Mouse (Mus musculus) ES-E14 (cell line): ENCODE measurements around the gene Cd9. TPM values are rescaled to one million over a fixed set of nuclear protein-coding genes. Genes with fewer than 3 reads are reported as not detected.

Experiments used
- DNase-seq: peaks from one replicate; pipeline ENCODE4 v3.0.0-alpha.2; 2013; ENCODE audit warnings: low read depth, low spot score
- H3K27ac ChIP-seq: 2 replicates; pipeline ENCODE4 v1.5.1; 2012; ENCODE audit warnings: low read depth, mild to moderate bottlenecking, low read length, moderate library complexity, mixed read lengths; ENCODE audit not compliant: poor library complexity, insufficient read depth, severe bottlenecking
- H3K36me3 ChIP-seq: 2 replicates; pipeline ENCODE4 v1.6.1; 2012; ENCODE audit warnings: mild to moderate bottlenecking, low read length, moderate library complexity, mixed read lengths; ENCODE audit not compliant: control insufficient read depth, poor library complexity, insufficient read depth, severe bottlenecking
- H3K4me1 ChIP-seq, 2 experiments: fragments of 150-350 bp in 1 of 2; sonication (generic) in 1 of 2; 2 replicates each; pipeline ENCODE4 v1.6.1; 2012; ENCODE audit warnings: low read length in 2 of 2, mild to moderate bottlenecking in 1 of 2, mixed read lengths in 1 of 2; ENCODE audit not compliant: control insufficient read depth in 2 of 2, insufficient read depth in 2 of 2, poor library complexity in 1 of 2
- H3K4me3 ChIP-seq, 2 experiments: fragments of 150-350 bp in 1 of 2; sonication (generic) in 1 of 2; 2 replicates each; pipeline ENCODE4 v1.5.1; 2012; ENCODE audit warnings: low read length in 2 of 2, low read depth in 1 of 2, mild to moderate bottlenecking in 1 of 2, mixed read lengths in 1 of 2; ENCODE audit not compliant: insufficient read depth in 1 of 2, poor library complexity in 1 of 2, severe bottlenecking in 1 of 2
- H3K9ac ChIP-seq: 2 replicates; pipeline ENCODE4 v1.6.1; 2012; ENCODE audit warnings: low read depth, mild to moderate bottlenecking, low read length, mixed read lengths; ENCODE audit not compliant: poor library complexity, insufficient read depth, severe bottlenecking
- H3K9me3 ChIP-seq: fragments of 150-350 bp; sonication (generic); 2 replicates; pipeline ENCODE4 v1.6.1; 2012; ENCODE audit warnings: low read depth, mild to moderate bottlenecking, low read length; ENCODE audit not compliant: control insufficient read depth, insufficient read depth
- CHD2 ChIP-seq: IDR thresholded peaks from 2 replicates; pipeline ENCODE4 v1.6.1; 2014; ENCODE audit warnings: mild to moderate bottlenecking, low read depth, low read length, inconsistent platforms
- HCFC1 ChIP-seq: IDR thresholded peaks from 2 replicates; pipeline ENCODE4 v1.6.1; 2012; ENCODE audit warnings: low read length, inconsistent platforms, borderline replicate concordance; ENCODE audit not compliant: insufficient read depth
- MAFK ChIP-seq: IDR thresholded peaks from 2 replicates; pipeline ENCODE4 v1.6.1; 2014; ENCODE audit warnings: mild to moderate bottlenecking, low read depth, low read length, inconsistent platforms; ENCODE audit not compliant: insufficient read depth
- ZC3H11A ChIP-seq: IDR thresholded peaks from 2 replicates; pipeline ENCODE4 v1.6.1; 2012; ENCODE audit warnings: low read depth, mild to moderate bottlenecking, inconsistent platforms, low read length, borderline replicate concordance
- ZNF384 ChIP-seq: IDR thresholded peaks from 2 replicates; pipeline ENCODE4 v1.6.1; 2012; ENCODE audit warnings: low read depth, low read length, inconsistent platforms
- in situ Hi-C, 2 experiments: fragments of 600-800 bp; cut with MboI; formaldehyde crosslinking; loops; one replicate each; pipeline ENCODE4 v1.15.1; 2025; ENCODE audit warnings: low sequenced_read_pairs in 2 of 2, inconsistent platforms in 1 of 2; ENCODE audit not compliant: unreplicated experiment in 2 of 2
- total RNA-seq: library from RNA; depleted of rRNA; stranded (reverse); fragments of 300-350 nt; gene quantifications from 2 replicates; pipeline ENCODE4 v1.2.3, GENCODE M21; 2012

Cd9 gene
- total RNA-seq, 1 experiment = 228 TPM

DNA sequence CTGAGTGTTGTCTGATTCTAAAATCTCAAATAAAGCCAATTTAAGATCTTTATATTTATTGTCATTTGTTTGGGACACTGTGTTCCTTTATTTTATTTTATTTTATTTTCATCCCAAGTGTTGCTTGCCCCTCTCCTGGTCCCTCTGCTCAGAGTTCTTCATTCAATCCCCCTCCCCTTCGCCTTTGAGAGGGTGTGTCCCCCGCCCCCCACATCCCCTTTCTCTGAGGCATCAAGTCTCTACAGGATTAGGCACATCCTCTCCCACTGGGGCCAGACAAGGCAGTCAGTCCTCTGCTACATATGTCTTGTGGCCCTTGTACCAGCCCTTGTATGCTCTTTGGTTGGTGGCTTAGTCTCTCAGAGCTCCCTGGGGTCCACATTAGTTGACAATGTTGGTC, 46.9 kb downstream of the Cd9 start:
- no peaks in the 10 kb centered on the region for H3K9me3 ChIP-seq
- H3K4me1 ChIP-seq = peaks cover 11 to 24% of the 10 kb centered on the region in 2 experiments
- H3K9ac ChIP-seq = no peak overlapping the region
- no peaks in the 10 kb centered on the region; the same call in 1 of the 2 replicates for H3K36me3 ChIP-seq
- H3K27ac ChIP-seq = peak overlapping the region; percentile 24; the same call in 1 of the 2 replicates
- in situ Hi-C loops = no loop called here
- no peak for DNase-seq
- TF ChIP-seq CHD2 = no peak
- no peak for TF ChIP-seq ZNF384
- TF ChIP-seq MAFK = no peak
- TF ChIP-seq HCFC1 = no peak
- TF ChIP-seq ZC3H11A = no peak
- no peak overlapping the region for H3K4me3 ChIP-seq

DNA sequence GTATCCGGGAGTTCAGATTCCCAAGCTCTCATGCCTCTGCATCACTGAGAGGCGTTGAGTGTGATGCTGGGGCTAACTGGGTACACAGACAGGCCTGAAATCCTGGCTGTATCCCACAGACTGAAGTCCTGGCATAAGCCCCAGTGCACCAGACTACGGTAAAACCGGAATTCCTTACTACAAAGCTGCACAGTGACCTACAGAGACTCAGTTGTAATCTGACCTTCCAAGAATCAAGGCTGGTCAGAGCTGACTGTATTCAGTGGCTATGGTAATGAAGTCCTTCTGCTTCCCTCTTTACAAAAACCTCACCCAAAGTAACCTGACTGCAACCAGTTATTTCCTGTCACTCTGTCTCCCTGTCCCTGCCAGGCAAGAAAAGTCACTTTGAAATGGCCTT, 47.4 kb downstream of the Cd9 start:
- TF ChIP-seq MAFK (no peak), CHD2 (no peak), HCFC1 (no peak), ZNF384 (no peak), ZC3H11A (no peak)
- Histone ChIP-seq H3K9me3 (no peaks in the 10 kb centered on the region), H3K27ac (peak overlapping the region; percentile 84), H3K9ac (peak overlapping the region; percentile 31; the same call in 1 of the 2 replicates), H3K36me3 (no peaks in the 10 kb centered on the region), H3K4me3 (no peak overlapping the region), H3K4me1 (peaks cover 13 to 28% of the 10 kb centered on the region in 2 experiments)
- no peak for DNase-seq
- in situ Hi-C loops = no loop called here

DNA sequence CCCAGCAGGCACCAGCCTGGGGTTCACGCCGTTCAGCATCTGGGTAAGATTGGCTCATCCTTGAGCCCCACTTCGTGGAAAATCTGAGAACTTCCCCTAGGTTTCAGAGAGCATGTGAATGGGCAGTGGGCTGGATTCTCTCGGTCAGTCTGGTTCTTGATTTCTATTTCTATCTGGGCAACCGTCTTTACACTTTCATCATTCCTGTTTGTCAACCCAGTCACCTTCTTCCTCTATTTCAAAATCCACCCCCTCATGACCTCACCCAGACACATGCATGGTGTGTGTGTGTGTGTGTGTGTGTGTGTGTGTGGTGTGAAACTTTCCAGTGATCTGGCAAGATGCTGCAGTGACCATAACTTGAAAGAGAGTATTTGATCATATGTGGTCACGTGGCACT, 49.2 kb downstream of the Cd9 start:
- peaks cover 20 to 30% of the 10 kb centered on the region in 2 experiments for H3K4me1 ChIP-seq
- no peak overlapping the region for H3K4me3 ChIP-seq
- in situ Hi-C loops = no loop called here
- DNase-seq = no peak
- no peak overlapping the region for H3K27ac ChIP-seq
- H3K36me3 ChIP-seq = no peaks in the 10 kb centered on the region
- no peak overlapping the region for H3K9ac ChIP-seq
- no peaks in the 10 kb centered on the region for H3K9me3 ChIP-seq
- TF ChIP-seq HCFC1 = no peak
- TF ChIP-seq ZNF384 = no peak
- TF ChIP-seq MAFK = no peak
- no peak for TF ChIP-seq ZC3H11A
- TF ChIP-seq CHD2 = no peak

DNA sequence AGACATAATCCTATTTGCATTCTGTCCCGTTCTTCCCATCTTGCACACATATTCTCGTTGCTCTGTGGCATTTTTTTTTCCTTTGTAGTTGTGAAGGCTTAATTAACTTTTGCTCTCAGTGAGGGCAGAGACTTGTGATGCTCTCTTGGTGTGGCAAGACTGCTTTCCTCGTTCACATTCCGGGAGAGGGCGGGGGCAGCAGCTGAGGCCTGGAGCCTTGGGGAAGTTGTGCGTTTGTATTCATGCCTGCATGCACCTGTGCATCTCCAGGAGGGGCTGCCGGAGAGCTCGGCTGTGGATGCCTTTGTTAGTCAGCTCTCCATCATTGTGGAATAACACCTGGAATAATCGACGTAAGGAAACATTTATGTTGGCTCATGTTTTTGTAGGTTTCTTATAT, 52.0 kb downstream of the Cd9 start:
- no peak overlapping the region for H3K4me3 ChIP-seq
- no peaks in the 10 kb centered on the region; the same call in 1 of the 2 replicates for H3K9me3 ChIP-seq
- DNase-seq = peak; percentile 72
- no peak overlapping the region for H3K27ac ChIP-seq
- in situ Hi-C loops = no loop called here
- TF ChIP-seq MAFK = no peak
- no peak for TF ChIP-seq HCFC1
- TF ChIP-seq ZC3H11A = no peak
- TF ChIP-seq CHD2 = no peak
- no peak for TF ChIP-seq ZNF384
- no peaks in the 10 kb centered on the region for H3K36me3 ChIP-seq
- no peak overlapping the region for H3K9ac ChIP-seq
- peaks cover 16 to 20% of the 10 kb centered on the region in 2 experiments for H3K4me1 ChIP-seq

DNA sequence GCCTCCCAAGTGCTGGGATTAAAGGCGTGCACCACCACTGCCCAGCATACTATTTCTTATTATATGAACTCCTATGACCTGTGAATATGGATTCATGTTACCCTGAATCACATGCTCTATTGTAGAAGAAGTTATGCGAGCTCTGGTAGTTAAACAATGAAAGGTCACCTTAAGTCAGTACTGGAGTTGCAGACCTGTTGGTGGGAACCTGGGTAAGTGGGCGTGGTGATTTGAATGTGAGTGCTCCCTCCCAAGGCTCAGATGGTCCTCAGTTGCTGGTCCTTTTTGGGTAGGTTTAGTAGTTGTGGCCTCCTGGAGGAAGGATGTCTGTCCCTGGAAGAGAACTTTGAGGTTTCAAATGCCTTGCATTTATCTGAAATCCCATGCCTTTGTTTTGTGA, 57.8 kb downstream of the Cd9 start:
- H3K9me3 ChIP-seq = no peaks in the 10 kb centered on the region; the same call in 1 of the 2 replicates
- no peak for DNase-seq
- TF ChIP-seq ZNF384 (no peak), HCFC1 (no peak), ZC3H11A (no peak), CHD2 (no peak), MAFK (no peak)
- H3K9ac ChIP-seq = no peak overlapping the region
- peaks cover 5% of the 10 kb centered on the region; the same call in 1 of the 2 replicates for H3K36me3 ChIP-seq
- in situ Hi-C loops = no loop called here
- no peak overlapping the region for H3K4me3 ChIP-seq
- H3K27ac ChIP-seq = no peak overlapping the region
- peaks cover 8 to 18% of the 10 kb centered on the region in 2 experiments for H3K4me1 ChIP-seq
